Mouse (Mus musculus): Measurements from ENCODE around the gene Slc7a11. TPM values are rescaled to one million over a fixed set of nuclear protein-coding genes. Genes with fewer than 3 reads are reported as not detected.

The Slc7a11 gene
- polyA plus RNA-seq, 1 experiment = 7.2 TPM

- Histone ChIP-seq H3K27me3 (ENCODE audit: control insufficient read depth, insufficient read depth, insufficient read length) (no peaks in the 10 kb centered on the region), H3K4me2 (ENCODE audit: low read depth) (no peak overlapping the region), H3K36me3 (ENCODE audit: control insufficient read depth, insufficient read depth) (no peaks in the 10 kb centered on the region), H3K4me3 (no peak overlapping the region), H3ac (ENCODE audit: control insufficient read depth, insufficient read length) (no peak overlapping the region), H3K79me2 (ENCODE audit: control insufficient read depth, insufficient read depth) (no peaks in the 10 kb centered on the region)
- TF ChIP-seq TCF12 (IDR thresholded peaks at IDR 0.05; ENCODE audit: insufficient read depth, poor library complexity, severe bottlenecking) = no peak
- TF ChIP-seq E2F4 (IDR thresholded peaks at IDR 0.05; ENCODE audit: insufficient read depth) = no peak
- TF ChIP-seq SRF (IDR thresholded peaks at IDR 0.05; ENCODE audit: control insufficient read depth, insufficient read length, low read depth) = no peak
- TF ChIP-seq MYOG (IDR thresholded peaks at IDR 0.05; ENCODE audit: control insufficient read depth in 1 of 3, insufficient read depth in 1 of 3, insufficient read length in 2 of 3, low read depth in 2 of 3) = no peak
- no peak for TF ChIP-seq POLR2A (IDR thresholded peaks at IDR 0.05; ENCODE audit: insufficient read length, low read depth)
- TF ChIP-seq MYOD1 (IDR thresholded peaks at IDR 0.05; ENCODE audit: control insufficient read depth in 1 of 3, insufficient read length in 2 of 3, low read depth in 2 of 3) = no peak
- no peak for TF ChIP-seq MAX (IDR thresholded peaks at IDR 0.05; ENCODE audit: low read depth)
- TF ChIP-seq REST (IDR thresholded peaks at IDR 0.05; ENCODE audit: insufficient read depth, insufficient read length) = no peak
- TF ChIP-seq USF1 (IDR thresholded peaks at IDR 0.05; ENCODE audit: low read depth) = no peak
- TF ChIP-seq POLR2AphosphoS2 (IDR thresholded peaks at IDR 0.05; ENCODE audit: insufficient read length, low read depth) = no peak
- TF ChIP-seq CEBPB (IDR thresholded peaks at IDR 0.05; ENCODE audit: insufficient read depth, poor library complexity, severe bottlenecking) = no peak
- no peak for TF ChIP-seq TCF3 (IDR thresholded peaks at IDR 0.05; ENCODE audit: insufficient read length, low read depth)
These were observed 482.8 kb downstream of the Slc7a11 start for GRCm38 (mm10) chr3:49960581-49960980.

GRCm38 (mm10) chr3:49946845-49947244 lies 496.6 kb downstream of the Slc7a11 start:
- no peaks in the 10 kb centered on the region for H3K79me2 ChIP-seq (ENCODE audit: control insufficient read depth, insufficient read depth)
- no peaks in the 10 kb centered on the region for H3K36me3 ChIP-seq (ENCODE audit: control insufficient read depth, insufficient read depth)
- H3K27me3 ChIP-seq (ENCODE audit: control insufficient read depth, insufficient read depth, insufficient read length) = no peaks in the 10 kb centered on the region
- no peak overlapping the region for H3K4me2 ChIP-seq (ENCODE audit: low read depth)
- H3ac ChIP-seq (ENCODE audit: control insufficient read depth, insufficient read length) = no peak overlapping the region
- TF ChIP-seq SRF (IDR thresholded peaks at IDR 0.05; ENCODE audit: control insufficient read depth, insufficient read length, low read depth) (no peak), POLR2AphosphoS2 (IDR thresholded peaks at IDR 0.05; ENCODE audit: insufficient read length, low read depth) (no peak), CEBPB (IDR thresholded peaks at IDR 0.05; ENCODE audit: insufficient read depth, poor library complexity, severe bottlenecking) (no peak), POLR2A (IDR thresholded peaks at IDR 0.05; ENCODE audit: insufficient read length, low read depth) (no peak), REST (IDR thresholded peaks at IDR 0.05; ENCODE audit: insufficient read depth, insufficient read length) (no peak), USF1 (IDR thresholded peaks at IDR 0.05; ENCODE audit: low read depth) (no peak), MAX (IDR thresholded peaks at IDR 0.05; ENCODE audit: low read depth) (no peak)
- H3K4me3 ChIP-seq = no peak overlapping the region

GRCm38 (mm10) chr3:49944783-49945182 lies 498.6 kb downstream of the Slc7a11 start:
- H3K27me3 ChIP-seq (ENCODE audit: control insufficient read depth, insufficient read depth, insufficient read length) = no peaks in the 10 kb centered on the region
- no peak overlapping the region for H3K4me2 ChIP-seq (ENCODE audit: low read depth)
- H3K36me3 ChIP-seq (ENCODE audit: control insufficient read depth, insufficient read depth) = no peaks in the 10 kb centered on the region
- no peak overlapping the region for H3K4me3 ChIP-seq
- H3K79me2 ChIP-seq (ENCODE audit: control insufficient read depth, insufficient read depth) = no peaks in the 10 kb centered on the region
- TF ChIP-seq POLR2AphosphoS2 (IDR thresholded peaks at IDR 0.05; ENCODE audit: insufficient read length, low read depth) (no peak), USF1 (IDR thresholded peaks at IDR 0.05; ENCODE audit: low read depth) (no peak), MYOG (IDR thresholded peaks at IDR 0.05; ENCODE audit: control insufficient read depth in 1 of 3, insufficient read depth in 1 of 3, insufficient read length in 2 of 3, low read depth in 2 of 3) (no peak), REST (IDR thresholded peaks at IDR 0.05; ENCODE audit: insufficient read depth, insufficient read length) (no peak), MYOD1 (IDR thresholded peaks at IDR 0.05; ENCODE audit: control insufficient read depth in 1 of 3, insufficient read length in 2 of 3, low read depth in 2 of 3) (no peak), TCF3 (IDR thresholded peaks at IDR 0.05; ENCODE audit: insufficient read length, low read depth) (no peak), TCF12 (IDR thresholded peaks at IDR 0.05; ENCODE audit: insufficient read depth, poor library complexity, severe bottlenecking) (no peak), MAX (IDR thresholded peaks at IDR 0.05; ENCODE audit: low read depth) (no peak), SRF (IDR thresholded peaks at IDR 0.05; ENCODE audit: control insufficient read depth, insufficient read length, low read depth) (no peak), POLR2A (IDR thresholded peaks at IDR 0.05; ENCODE audit: insufficient read length, low read depth) (no peak), E2F4 (IDR thresholded peaks at IDR 0.05; ENCODE audit: insufficient read depth) (no peak), CEBPB (IDR thresholded peaks at IDR 0.05; ENCODE audit: insufficient read depth, poor library complexity, severe bottlenecking) (no peak)
- H3ac ChIP-seq (ENCODE audit: control insufficient read depth, insufficient read length) = no peak overlapping the region

- no peaks in the 10 kb centered on the region for H3K27me3 ChIP-seq (ENCODE audit: control insufficient read depth, insufficient read depth, insufficient read length)
- no peak overlapping the region for H3ac ChIP-seq (ENCODE audit: control insufficient read depth, insufficient read length)
- H3K36me3 ChIP-seq (ENCODE audit: control insufficient read depth, insufficient read depth) = no peaks in the 10 kb centered on the region
- TF ChIP-seq POLR2AphosphoS2 (IDR thresholded peaks at IDR 0.05; ENCODE audit: insufficient read length, low read depth) (no peak), USF1 (IDR thresholded peaks at IDR 0.05; ENCODE audit: low read depth) (no peak), CEBPB (IDR thresholded peaks at IDR 0.05; ENCODE audit: insufficient read depth, poor library complexity, severe bottlenecking) (no peak), REST (IDR thresholded peaks at IDR 0.05; ENCODE audit: insufficient read depth, insufficient read length) (no peak), POLR2A (IDR thresholded peaks at IDR 0.05; ENCODE audit: insufficient read length, low read depth) (no peak), TCF3 (IDR thresholded peaks at IDR 0.05; ENCODE audit: insufficient read length, low read depth) (no peak), MYOG (IDR thresholded peaks at IDR 0.05; ENCODE audit: control insufficient read depth in 1 of 3, insufficient read depth in 1 of 3, insufficient read length in 2 of 3, low read depth in 2 of 3) (no peak), E2F4 (IDR thresholded peaks at IDR 0.05; ENCODE audit: insufficient read depth) (no peak), TCF12 (IDR thresholded peaks at IDR 0.05; ENCODE audit: insufficient read depth, poor library complexity, severe bottlenecking) (no peak), MAX (IDR thresholded peaks at IDR 0.05; ENCODE audit: low read depth) (no peak)
- no peaks in the 10 kb centered on the region for H3K79me2 ChIP-seq (ENCODE audit: control insufficient read depth, insufficient read depth)
- no peak overlapping the region for H3K4me2 ChIP-seq (ENCODE audit: low read depth)
- H3K4me3 ChIP-seq = no peak overlapping the region
These were observed 505.8 kb downstream of the Slc7a11 start for GRCm38 (mm10) chr3:49937611-49938010.

GRCm38 (mm10) chr3:49929496-49929895 lies 513.9 kb downstream of the Slc7a11 start:
- Histone ChIP-seq H3K36me3 (ENCODE audit: control insufficient read depth, insufficient read depth) (no peaks in the 10 kb centered on the region), H3K27me3 (ENCODE audit: control insufficient read depth, insufficient read depth, insufficient read length) (no peaks in the 10 kb centered on the region)
- TF ChIP-seq MAX (IDR thresholded peaks at IDR 0.05; ENCODE audit: low read depth) = no peak

More at GRCm38 (mm10) chr3:49929496-49929895, 513.9 kb downstream of the Slc7a11 start:
- H3ac ChIP-seq (ENCODE audit: control insufficient read depth, insufficient read length) = no peak overlapping the region
- H3K4me3 ChIP-seq = no peak overlapping the region
- H3K4me2 ChIP-seq (ENCODE audit: low read depth) = peak overlapping the region; percentile 38
- H3K79me2 ChIP-seq (ENCODE audit: control insufficient read depth, insufficient read depth) = no peaks in the 10 kb centered on the region
